Mouse (Mus musculus) megakaryocyte, embryonic 14.5 days (primary cell): Measurements from ENCODE around the gene Rab40c.

Source experiments
- FLI1 ChIP-seq: IDR thresholded peaks from 2 replicates; pipeline ENCODE4 v1.6.1; 2012; ENCODE audit warnings: low read length, inconsistent platforms, mixed read lengths
- GATA1 ChIP-seq: IDR thresholded peaks from 3 replicates; pipeline ENCODE4 v1.6.1; 2012; ENCODE audit warnings: mixed read lengths, low read length, inconsistent platforms, borderline replicate concordance

- TF ChIP-seq GATA1 = no peak
- TF ChIP-seq FLI1 = no peak
Measured at GRCm38 (mm10) chr17:25879261-25879660, 40.3 kb downstream of the Rab40c start.
